Mouse (Mus musculus): ENCODE measurements around the gene Gm44502.
"Not testable (repeated sequence)": the region's sequence is repeated elsewhere in the genome, so short reads cannot be mapped to it uniquely, and the experiment has no call there.

Gene Gm44502

GRCm38 (mm10) chr15:89453865-89454478 is 24.5 kb upstream of the Gm44502 start, which contains the start of gene Mapk8ip2:
Gene Mapk8ip2 (plus strand): TSS chr15:89453913.
- no peak for DNase-seq (ENCODE audit: low read depth, low spot score)

GRCm38 (mm10) chr15:89452906-89453864 is 23.7 kb upstream of the Gm44502 start:
- no peak for DNase-seq (ENCODE audit: low read depth, low spot score)

DNA sequence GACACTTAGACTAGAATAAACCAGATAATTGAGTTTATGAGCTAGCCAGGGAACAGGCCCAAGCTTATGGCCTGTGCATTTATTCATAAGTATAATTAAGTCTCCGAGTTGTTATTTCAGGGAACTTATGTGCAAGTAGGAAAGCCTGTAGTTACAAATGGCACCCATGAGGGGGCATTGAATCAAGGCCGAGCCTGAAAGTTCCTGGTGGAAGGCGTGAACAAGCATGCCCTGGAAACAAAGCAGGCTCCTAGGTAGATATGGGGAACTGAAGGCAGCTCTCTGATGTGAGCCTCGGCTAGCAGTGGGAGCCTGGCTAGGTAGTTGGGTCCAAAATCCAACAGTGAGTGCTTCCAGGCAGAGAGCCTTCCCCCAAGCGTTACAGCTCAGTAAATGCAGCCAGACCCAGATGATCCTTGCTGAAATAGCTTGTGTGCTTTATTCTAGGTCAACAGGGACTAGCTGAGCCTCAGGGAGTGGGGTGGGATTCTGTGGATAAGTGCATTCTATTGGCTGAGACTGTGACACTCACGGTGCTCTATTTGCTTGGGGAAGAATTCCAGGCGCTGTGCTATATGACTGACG is 13.1 kb upstream of the Gm44502 start:
- DNase-seq (ENCODE audit: low read depth, low spot score): no peak

DNA sequence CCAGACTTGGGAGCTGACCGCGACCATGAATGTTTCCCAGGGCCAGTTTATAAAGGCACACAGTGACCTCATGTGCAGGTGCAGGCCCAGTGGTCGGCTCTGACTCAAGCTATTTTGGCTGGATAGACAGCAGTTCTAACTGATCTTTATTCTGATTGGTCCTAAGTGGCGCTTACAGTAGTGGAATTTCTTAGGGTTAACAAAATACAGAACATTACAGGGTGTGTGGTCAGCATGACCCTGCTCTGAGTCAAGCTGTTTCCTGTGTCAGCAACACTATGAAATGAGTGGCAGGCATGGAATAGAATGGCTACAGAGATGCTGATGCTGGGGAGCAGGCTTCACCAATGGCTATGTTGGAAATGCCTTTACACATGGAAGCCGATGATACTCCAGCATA is 6.4 kb upstream of the Gm44502 start:
- DNase-seq (ENCODE audit: low read depth, low spot score): no peak

GRCm38 (mm10) chr15:89434136-89434535 is 4.6 kb upstream of the Gm44502 start:
- DNase-seq (ENCODE audit: low read depth, low spot score): no peak

GRCm38 (mm10) chr15:89432946-89433345 is 3.5 kb upstream of the Gm44502 start:
- no peak for DNase-seq (ENCODE audit: low read depth, low spot score)

- DNase-seq (ENCODE audit: low read depth, low spot score): no peak
Observed at GRCm38 (mm10) chr15:89431806-89432205, 2.3 kb upstream of the Gm44502 start.

- no peak for DNase-seq (ENCODE audit: low read depth, low spot score)
Observed at GRCm38 (mm10) chr15:89431271-89431670, 1.8 kb upstream of the Gm44502 start.

DNA sequence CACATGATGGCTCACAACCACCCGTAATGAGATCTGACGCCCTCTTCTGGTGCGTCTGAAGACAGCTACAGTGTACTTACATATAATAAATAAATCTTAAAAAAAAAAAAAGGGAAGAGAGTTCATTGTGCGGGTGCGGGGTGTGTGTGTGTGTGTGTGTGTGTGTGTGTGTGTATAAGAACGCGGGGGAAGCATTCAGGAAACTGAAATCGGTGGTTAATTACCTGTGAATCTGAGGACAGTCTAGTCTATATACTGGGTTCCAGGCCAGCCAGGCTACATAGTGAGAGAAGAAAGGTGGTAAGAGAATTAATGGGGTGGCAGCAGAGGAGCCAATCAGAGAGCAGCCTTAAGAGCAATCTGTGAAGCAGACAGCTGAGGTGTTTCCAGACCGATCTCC is 1.3 kb upstream of the Gm44502 start:
- not testable (repeated sequence) for DNase-seq (ENCODE audit: low read depth, low spot score)

DNA sequence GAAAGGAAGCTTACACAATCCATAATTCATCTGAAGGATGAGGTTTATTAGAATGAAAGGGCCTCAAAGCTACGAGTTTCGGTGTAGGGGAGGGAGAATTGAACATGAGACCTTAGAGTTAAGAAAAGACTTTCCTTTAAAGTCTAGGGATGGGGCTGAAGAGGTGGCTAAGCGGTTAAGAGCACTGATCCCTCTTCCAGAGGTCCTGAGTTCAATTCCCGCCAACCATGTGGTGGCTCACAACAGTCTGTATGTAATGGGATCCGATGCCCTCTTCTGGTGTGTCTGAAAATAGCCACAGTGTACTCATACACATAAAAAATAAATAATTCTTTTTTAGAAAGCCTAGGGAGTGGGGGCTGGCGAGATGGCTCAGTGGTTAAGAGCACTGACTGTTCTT is 845 bp upstream of the Gm44502 start:
- DNase-seq (ENCODE audit: low read depth, low spot score): no peak

- DNase-seq (ENCODE audit: low read depth, low spot score): no peak
Observed at GRCm38 (mm10) chr15:89428821-89429351, 610 bp downstream of the Gm44502 start.

DNA sequence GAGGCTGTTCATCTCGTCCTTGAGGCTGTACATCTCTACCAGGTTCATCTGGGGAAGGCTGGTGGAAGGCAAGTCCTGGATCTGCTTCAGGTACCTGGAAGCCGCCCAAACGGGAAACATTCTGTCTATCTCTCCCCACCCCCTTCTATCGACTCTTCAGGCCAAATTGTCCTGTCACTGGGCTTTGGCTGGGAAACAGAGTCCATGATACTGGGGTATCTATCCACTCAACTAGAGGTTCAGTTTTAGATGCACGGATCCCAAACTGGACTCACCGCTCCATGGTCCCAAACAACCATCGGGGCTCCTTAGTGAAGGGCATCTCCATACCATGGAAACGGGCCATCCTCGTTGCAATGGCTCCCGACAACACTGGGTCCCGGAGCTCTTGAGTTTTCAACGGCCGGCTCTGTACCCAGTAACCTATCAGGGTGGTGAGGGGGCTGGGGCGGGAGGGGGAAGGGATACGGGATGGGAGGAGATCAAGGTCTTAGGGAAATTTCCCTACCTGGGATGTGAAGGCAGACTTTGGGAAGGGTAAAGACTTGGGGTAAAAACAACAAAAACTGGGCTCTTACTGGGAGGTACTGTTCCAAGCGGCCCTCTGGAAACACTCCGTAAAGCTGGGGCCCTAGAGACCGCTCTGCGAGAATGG is 1.2 kb downstream of the Gm44502 start:
- no peak for DNase-seq (ENCODE audit: low read depth, low spot score)

DNA sequence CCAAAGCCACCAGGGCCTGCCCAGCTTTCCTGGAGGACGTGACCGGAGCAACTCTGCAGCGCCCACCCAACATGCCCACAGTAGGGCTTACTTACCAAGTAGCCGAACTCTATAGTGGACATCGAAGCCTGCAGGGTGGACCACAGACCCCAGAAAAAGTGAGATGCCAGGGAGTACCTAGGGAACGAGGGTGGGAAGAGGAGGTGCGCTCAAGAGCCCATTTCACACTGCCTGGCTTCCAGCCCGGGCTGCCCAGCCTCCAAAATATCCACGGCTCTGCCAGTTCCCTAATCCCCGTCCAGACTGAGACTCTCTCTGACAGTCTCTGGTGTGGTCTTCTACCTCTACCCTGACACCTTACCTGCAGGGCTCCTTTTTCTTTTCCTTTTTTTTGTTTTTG is 2.8 kb downstream of the Gm44502 start:
- DNase-seq (ENCODE audit: low read depth, low spot score): no peak

GRCm38 (mm10) chr15:89425711-89426121 is 3.8 kb downstream of the Gm44502 start, which contains the start of gene Cpt1b:
Gene Cpt1b (minus strand): TSS chr15:89425863.
- DNase-seq (ENCODE audit: low read depth, low spot score): peak; percentile 89

DNA sequence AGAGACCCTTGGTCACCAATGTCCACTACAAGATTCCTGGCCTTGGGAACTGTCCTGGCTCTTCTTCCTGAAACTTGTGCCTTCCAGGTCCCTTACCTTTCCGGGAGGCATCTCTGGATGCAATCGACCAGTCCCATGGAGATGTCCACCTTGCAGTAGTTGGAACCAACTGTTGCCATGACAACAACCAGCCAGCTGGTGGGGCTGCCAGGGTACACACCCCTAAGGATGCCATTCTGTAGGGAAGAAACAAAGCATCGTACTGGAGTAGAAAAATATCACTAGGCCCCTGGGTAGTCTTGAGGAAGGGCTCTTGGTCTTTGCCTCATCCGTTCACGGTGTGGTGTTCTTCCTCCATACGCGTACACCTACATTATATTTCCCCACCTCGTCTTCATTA is 4.9 kb downstream of the Gm44502 start:
- no peak for DNase-seq (ENCODE audit: low read depth, low spot score)

DNA sequence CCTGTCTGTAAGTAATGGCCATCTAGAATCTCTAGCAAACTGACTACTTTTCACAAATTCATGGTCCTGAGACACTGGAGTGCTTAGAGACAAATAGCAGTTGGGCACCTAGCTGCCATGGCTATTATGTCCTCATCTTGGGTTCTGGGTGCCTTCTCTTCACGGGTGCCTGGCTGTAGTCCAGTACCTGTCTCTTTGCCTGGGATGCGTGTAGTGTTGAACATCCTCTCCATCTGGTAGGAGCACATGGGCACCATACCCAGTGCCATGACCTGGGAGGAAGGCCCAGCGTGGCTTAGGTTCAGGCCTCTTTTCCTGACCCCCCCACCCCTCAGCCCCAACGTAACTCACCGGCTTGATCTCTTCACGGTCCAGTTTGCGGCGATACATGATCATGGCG is 7.6 kb downstream of the Gm44502 start:
- no peak for DNase-seq (ENCODE audit: low read depth, low spot score)

- DNase-seq (ENCODE audit: low read depth, low spot score): peak; percentile 55
Observed at GRCm38 (mm10) chr15:89415282-89415681, 14.2 kb downstream of the Gm44502 start.

DNA sequence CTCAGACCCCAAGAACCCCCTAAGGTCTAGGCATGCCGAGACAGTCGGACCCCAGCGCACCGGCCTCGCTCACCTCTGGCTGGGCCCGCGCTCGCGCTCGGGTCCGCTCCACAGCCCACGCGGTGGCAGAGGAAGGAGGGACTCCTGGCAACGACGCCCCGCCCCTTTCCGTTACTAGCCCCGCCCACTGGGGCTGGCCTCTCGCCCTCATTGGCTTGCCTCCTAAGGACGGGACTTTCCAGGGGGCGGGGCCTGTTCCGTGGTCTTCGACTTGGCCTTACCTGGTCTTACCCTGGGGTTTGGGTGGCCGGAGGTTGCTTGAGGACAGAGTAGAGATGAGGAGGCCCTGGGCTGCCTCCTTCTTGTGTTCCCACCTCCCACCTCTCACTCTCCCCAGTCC is 19.4 kb downstream of the Gm44502 start, which contains the start of gene Syce3:
TSS of gene Syce3 (minus strand) at position 386 of the 400 bp plus-strand sequence.
- DNase-seq (ENCODE audit: low read depth, low spot score): no peak

DNA sequence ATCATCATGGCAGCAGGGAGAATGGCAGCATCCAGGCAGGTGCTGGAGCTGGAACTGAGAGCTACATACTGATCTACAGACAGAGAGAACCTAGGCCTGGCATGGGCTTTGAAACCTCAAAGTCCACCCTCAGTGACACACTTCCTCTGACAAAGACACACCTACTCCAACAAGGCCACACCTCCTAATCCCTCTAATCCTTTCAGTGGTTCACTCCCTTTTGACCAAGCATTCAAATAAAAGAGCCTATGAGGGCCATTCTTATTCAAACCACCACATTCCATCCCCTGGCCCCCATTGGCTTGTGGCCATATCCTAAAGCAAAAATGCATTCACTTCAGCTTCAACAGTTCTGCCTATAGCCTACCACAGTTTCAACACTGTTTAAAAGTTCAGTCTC is 22.8 kb downstream of the Gm44502 start:
- DNase-seq (ENCODE audit: low read depth, low spot score): no peak

- no peak for DNase-seq (ENCODE audit: low read depth, low spot score)
Observed at GRCm38 (mm10) chr15:89404831-89405623, 24.5 kb downstream of the Gm44502 start.

DNA sequence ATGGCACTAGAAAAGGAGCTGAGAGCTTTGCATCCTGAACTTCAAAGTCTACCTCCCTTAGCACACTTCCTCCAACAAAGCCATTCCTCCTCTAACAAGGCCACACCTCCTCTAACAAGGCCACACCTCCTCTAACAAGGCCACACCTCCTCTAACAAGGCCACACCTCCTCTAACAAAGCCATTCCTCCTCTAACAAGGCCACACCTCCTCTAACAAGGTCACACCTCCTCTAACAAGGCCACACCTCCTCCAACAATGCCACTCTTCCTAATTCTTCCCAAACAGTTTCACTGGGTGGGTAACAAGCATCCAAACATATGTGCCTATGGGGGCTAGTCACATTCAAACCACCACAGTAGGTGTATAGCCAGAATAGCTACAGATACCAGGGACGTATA is 27.0 kb downstream of the Gm44502 start:
- DNase-seq (ENCODE audit: low read depth, low spot score): no peak

Measured in skeletal muscle tissue, adult 2 months (tissue).